Mouse (Mus musculus) right cerebral cortex, postnatal 25 days (tissue): ENCODE data around the gene Cerk.
"Not testable (repeated sequence)": the region's sequence is repeated elsewhere in the genome, so short reads cannot be mapped to it uniquely, and the experiment has no call there.

Experiments
- DNase-seq: peaks from one replicate; pipeline ENCODE4 v3.0.0; 2022

Cerk gene

GRCm38 (mm10) chr15:86109245-86109644, 76.7 kb downstream of the Cerk start:
- DNase-seq = no peak

- DNase-seq = no peak
Measured at GRCm38 (mm10) chr15:86107831-86108471, 78.0 kb downstream of the Cerk start.

GRCm38 (mm10) chr15:86105751-86106150, 80.2 kb downstream of the Cerk start:
- DNase-seq = no peak

- DNase-seq = no peak
Measured at GRCm38 (mm10) chr15:86105345-86105697, 80.6 kb downstream of the Cerk start.

- no peak for DNase-seq
Measured at GRCm38 (mm10) chr15:86104401-86105344, 81.3 kb downstream of the Cerk start.

- DNase-seq = no peak
Measured at GRCm38 (mm10) chr15:86102308-86102707, 83.6 kb downstream of the Cerk start.

GRCm38 (mm10) chr15:86101585-86101984, 84.4 kb downstream of the Cerk start:
- no peak for DNase-seq

- no peak for DNase-seq
Measured at GRCm38 (mm10) chr15:86097871-86098270, 88.1 kb downstream of the Cerk start.

- DNase-seq = not testable (repeated sequence)
Measured at GRCm38 (mm10) chr15:86096604-86097020, 89.3 kb downstream of the Cerk start.

- no peak for DNase-seq
Measured at GRCm38 (mm10) chr15:86095722-86096603, 90.0 kb downstream of the Cerk start.

- DNase-seq = no peak
Measured at GRCm38 (mm10) chr15:86094324-86095121, 91.4 kb downstream of the Cerk start.

- DNase-seq = no peak
Measured at GRCm38 (mm10) chr15:86093236-86093635, 92.7 kb downstream of the Cerk start.

- no peak for DNase-seq
Measured at GRCm38 (mm10) chr15:86091998-86092670, 93.8 kb downstream of the Cerk start.

GRCm38 (mm10) chr15:86091201-86091997, 94.5 kb downstream of the Cerk start:
- DNase-seq = no peak

- DNase-seq = no peak
Measured at GRCm38 (mm10) chr15:86090578-86090977, 95.4 kb downstream of the Cerk start.

- no peak for DNase-seq
Measured at GRCm38 (mm10) chr15:86089991-86090529, 95.9 kb downstream of the Cerk start.
